Mouse (Mus musculus): ENCODE results near the gene Rab25. TPM values are rescaled to one million over a fixed set of nuclear protein-coding genes. Genes with fewer than 3 reads are reported as not detected.
A peak's percentile ranks its signal among the peaks of the same experiment; 100 is the strongest.

Gene Rab25
- polyA plus RNA-seq, 1 experiment from 2014 or later, result 144 TPM

- peaks cover 46% of the 10 kb centered on the region for H3K4me1 ChIP-seq (ENCODE audit: control insufficient read depth, insufficient read depth, low read length)
- H3K36me3 ChIP-seq (ENCODE audit: control insufficient read depth, insufficient read depth, low read length), result no peaks in the 10 kb centered on the region
- H3K9ac ChIP-seq (ENCODE audit: low read length), result peak overlapping the region; percentile 36; the same call in 1 of the 2 replicates
- H3K27ac ChIP-seq (ENCODE audit: low read length), result peak overlapping the region; percentile 28
- no peak for ATAC-seq (ENCODE audit: insufficient read depth, low FRiP score)
- H3K4me2 ChIP-seq (ENCODE audit: low read depth, low read length), result no peak overlapping the region
- no peak overlapping the region for H3K4me3 ChIP-seq (replicated peaks; ENCODE audit: low read length)
- 71% methylated on average over 7 of the region's 7 CpGs for WGBS
- no peaks in the 10 kb centered on the region for H3K9me3 ChIP-seq (replicated peaks; ENCODE audit: control insufficient read depth, low read length)
- no peaks in the 10 kb centered on the region for H3K27me3 ChIP-seq (ENCODE audit: control insufficient read depth, insufficient read depth, low read length)
Measured at GRCm38 (mm10) chr3:88513546-88514115, 34.5 kb downstream of the Rab25 start.

GRCm38 (mm10) chr3:88512896-88513545 is 35.1 kb downstream of the Rab25 start:
- 42% methylated on average over 12 of the region's 15 CpGs for WGBS
- Histone ChIP-seq H3K36me3 (ENCODE audit: control insufficient read depth, insufficient read depth, low read length) (no peaks in the 10 kb centered on the region), H3K4me3 (replicated peaks; ENCODE audit: low read length) (no peak overlapping the region), H3K4me2 (ENCODE audit: low read depth, low read length) (no peak overlapping the region; the same call in 1 of the 2 replicates), H3K9me3 (replicated peaks; ENCODE audit: control insufficient read depth, low read length) (no peaks in the 10 kb centered on the region), H3K9ac (ENCODE audit: low read length) (peak overlapping the region; percentile 38; the same call in 1 of the 2 replicates), H3K4me1 (ENCODE audit: control insufficient read depth, insufficient read depth, low read length) (peaks cover 46% of the 10 kb centered on the region), H3K27ac (ENCODE audit: low read length) (peak overlapping the region; percentile 73), H3K27me3 (ENCODE audit: control insufficient read depth, insufficient read depth, low read length) (no peaks in the 10 kb centered on the region)
- ATAC-seq (ENCODE audit: insufficient read depth, low FRiP score), result no peak

DNA sequence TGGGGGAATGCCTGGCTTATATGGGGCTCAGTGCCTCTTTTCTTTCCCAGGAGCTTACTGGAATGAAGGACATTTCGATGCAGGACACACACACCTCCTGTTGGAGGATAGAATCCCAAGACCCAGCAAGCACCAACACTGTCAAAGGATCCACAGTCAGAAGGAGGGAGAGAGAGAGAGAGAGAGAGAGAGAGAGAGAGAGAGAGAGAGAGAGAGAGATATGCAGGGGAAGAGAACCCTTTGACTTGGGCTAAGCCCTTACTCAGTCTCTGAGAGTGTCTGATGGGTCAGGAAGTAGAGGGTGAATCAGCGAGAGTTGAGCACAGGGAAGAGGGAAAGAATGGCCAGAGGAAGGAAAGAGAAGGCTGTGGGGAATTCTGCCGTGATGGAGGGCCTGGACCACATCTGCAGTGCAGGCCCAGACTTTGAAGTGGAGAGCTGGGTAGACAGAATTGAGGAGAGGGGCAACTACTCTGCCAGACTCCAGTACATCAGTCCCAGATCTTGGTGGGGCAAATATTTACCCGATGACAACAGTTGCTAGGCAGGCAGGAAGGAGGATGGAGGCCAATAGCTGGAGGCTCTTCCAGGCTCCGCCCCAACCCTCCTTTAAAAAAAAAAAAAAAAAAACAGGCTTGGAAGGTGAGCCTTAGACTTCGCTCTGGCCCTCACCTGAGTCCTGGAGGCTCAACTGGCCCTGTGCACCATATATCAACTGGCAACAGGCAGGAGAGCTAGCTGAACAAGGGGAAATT is 35.8 kb downstream of the Rab25 start:
- Histone ChIP-seq H3K27me3 (ENCODE audit: control insufficient read depth, insufficient read depth, low read length) (no peaks in the 10 kb centered on the region), H3K36me3 (ENCODE audit: control insufficient read depth, insufficient read depth, low read length) (no peaks in the 10 kb centered on the region), H3K9ac (ENCODE audit: low read length) (peak overlapping the region; percentile 38; the same call in 1 of the 2 replicates), H3K27ac (ENCODE audit: low read length) (peak overlapping the region; percentile 73), H3K4me3 (replicated peaks; ENCODE audit: low read length) (no peak overlapping the region), H3K4me1 (ENCODE audit: control insufficient read depth, insufficient read depth, low read length) (peaks cover 46% of the 10 kb centered on the region), H3K9me3 (replicated peaks; ENCODE audit: control insufficient read depth, low read length) (no peaks in the 10 kb centered on the region), H3K4me2 (ENCODE audit: low read depth, low read length) (no peak overlapping the region; the same call in 1 of the 2 replicates)
- ATAC-seq (ENCODE audit: insufficient read depth, low FRiP score), result no peak
- WGBS, result 39% methylated on average over 6 of the region's 6 CpGs

- Histone ChIP-seq H3K4me1 (ENCODE audit: control insufficient read depth, insufficient read depth, low read length) (peaks cover 46% of the 10 kb centered on the region), H3K4me3 (replicated peaks; ENCODE audit: low read length) (no peak overlapping the region), H3K9me3 (replicated peaks; ENCODE audit: control insufficient read depth, low read length) (no peaks in the 10 kb centered on the region), H3K27me3 (ENCODE audit: control insufficient read depth, insufficient read depth, low read length) (no peaks in the 10 kb centered on the region), H3K4me2 (ENCODE audit: low read depth, low read length) (no peak overlapping the region), H3K36me3 (ENCODE audit: control insufficient read depth, insufficient read depth, low read length) (no peaks in the 10 kb centered on the region), H3K27ac (ENCODE audit: low read length) (peak overlapping the region; percentile 73; the same call in 1 of the 2 replicates), H3K9ac (ENCODE audit: low read length) (no peak overlapping the region; the same call in 1 of the 2 replicates)
- 43% methylated on average over 4 of the region's 4 CpGs for WGBS
- no peak for ATAC-seq (ENCODE audit: insufficient read depth, low FRiP score)
Measured at GRCm38 (mm10) chr3:88511559-88511958, 36.5 kb downstream of the Rab25 start.

DNA sequence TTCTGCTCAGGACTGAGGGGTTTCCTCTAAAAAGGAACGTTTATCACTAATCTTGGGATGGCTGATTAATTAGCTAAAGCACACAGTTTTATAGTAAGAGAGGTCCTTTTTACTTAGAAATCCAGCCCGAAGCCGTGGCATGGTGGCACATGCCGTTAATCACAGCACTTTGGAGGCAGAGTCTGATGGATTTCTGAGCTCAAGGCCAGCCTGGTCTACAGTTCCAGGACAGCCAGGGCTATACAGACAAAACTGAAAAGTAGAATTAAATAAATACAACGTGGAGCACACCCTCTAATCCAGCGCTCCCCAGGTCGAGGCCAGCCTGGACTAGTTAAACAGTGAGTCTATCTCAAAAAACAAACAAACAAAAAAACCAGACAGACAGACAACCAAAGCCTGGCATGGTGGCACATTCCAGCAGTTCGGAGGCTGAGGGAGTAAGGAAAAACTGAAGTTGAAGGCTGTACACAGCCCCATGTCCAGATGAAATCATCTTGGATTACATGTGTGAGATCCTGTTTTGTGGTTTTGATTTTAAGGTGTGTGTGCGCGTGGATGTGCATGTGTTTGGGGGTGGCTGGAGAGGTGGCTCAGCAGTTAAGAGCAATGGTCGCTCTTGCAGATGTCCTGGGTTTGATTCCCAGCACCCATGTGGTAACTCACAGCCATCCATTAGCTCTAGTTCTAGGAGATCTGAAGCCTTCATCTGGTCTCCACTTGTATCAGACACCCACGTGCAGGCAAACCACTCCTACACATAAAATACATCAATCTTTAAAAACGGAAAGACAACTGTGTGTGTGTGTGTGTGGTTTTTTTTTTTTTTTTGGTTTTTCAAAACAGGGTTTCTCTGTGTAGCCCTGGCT is 37.4 kb downstream of the Rab25 start:
- Histone ChIP-seq H3K4me2 (ENCODE audit: low read depth, low read length) (peak overlapping the region; percentile 62), H3K4me1 (ENCODE audit: control insufficient read depth, insufficient read depth, low read length) (peaks cover 46% of the 10 kb centered on the region), H3K9me3 (replicated peaks; ENCODE audit: control insufficient read depth, low read length) (no peaks in the 10 kb centered on the region), H3K27ac (ENCODE audit: low read length) (peak overlapping the region; percentile 95), H3K27me3 (ENCODE audit: control insufficient read depth, insufficient read depth, low read length) (no peaks in the 10 kb centered on the region), H3K36me3 (ENCODE audit: control insufficient read depth, insufficient read depth, low read length) (no peaks in the 10 kb centered on the region), H3K9ac (ENCODE audit: low read length) (peak overlapping the region; percentile 78), H3K4me3 (replicated peaks; ENCODE audit: low read length) (peak overlapping the region; percentile 51)
- WGBS, result 44% methylated on average over 13 of the region's 13 CpGs
- no peak for ATAC-seq (ENCODE audit: insufficient read depth, low FRiP score)

DNA sequence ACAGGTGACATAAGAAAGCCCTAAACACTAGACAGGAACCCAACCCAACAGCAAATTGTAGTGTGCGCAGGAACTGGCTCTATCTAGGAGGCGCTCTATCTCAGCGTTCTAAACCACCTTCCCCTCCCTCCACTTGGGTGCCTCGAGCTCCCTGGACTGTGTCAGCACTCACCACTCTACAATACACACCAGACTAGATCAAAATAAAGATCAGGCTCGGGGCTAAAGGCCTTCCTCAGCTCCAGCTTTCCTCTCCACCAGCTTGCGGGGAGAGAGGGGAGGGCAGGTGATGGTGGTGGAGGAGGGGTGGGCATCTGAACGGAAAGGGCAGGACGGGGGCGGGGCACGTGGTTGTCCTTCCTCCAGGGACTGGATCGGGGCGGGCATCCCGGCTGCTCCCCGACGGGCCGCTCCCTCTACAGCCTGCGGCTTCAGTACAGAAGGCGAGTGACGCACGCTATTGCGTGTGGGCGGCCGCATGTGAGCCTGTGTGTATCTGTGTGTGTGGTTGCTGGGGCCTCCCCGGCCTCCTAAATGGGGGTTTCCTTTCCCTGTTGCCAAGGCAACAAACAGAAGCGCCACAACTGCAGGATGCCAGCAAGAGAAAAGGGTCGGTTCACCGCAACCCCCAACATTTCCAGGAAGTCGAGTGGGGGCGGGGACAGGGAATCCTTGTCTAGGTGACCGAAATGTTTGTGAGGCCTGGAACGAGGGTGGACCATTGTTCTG is 38.2 kb downstream of the Rab25 start, which contains the start of gene Lmna:
Lmna (minus strand) TSS at position 265 of the 729 bp plus-strand sequence.
- peak; percentile 96 for ATAC-seq (ENCODE audit: insufficient read depth, low FRiP score)
- Histone ChIP-seq H3K9me3 (replicated peaks; ENCODE audit: control insufficient read depth, low read length) (no peaks in the 10 kb centered on the region), H3K9ac (ENCODE audit: low read length) (peak within 1 kb of the TSS; percentile 78), H3K27ac (ENCODE audit: low read length) (peak within 1 kb of the TSS; percentile 95), H3K36me3 (ENCODE audit: control insufficient read depth, insufficient read depth, low read length) (no peaks in the 10 kb centered on the region), H3K4me2 (ENCODE audit: low read depth, low read length) (peak within 1 kb of the TSS; percentile 62), H3K27me3 (ENCODE audit: control insufficient read depth, insufficient read depth, low read length) (no peaks in the 10 kb centered on the region), H3K4me3 (replicated peaks; ENCODE audit: low read length) (peak within 1 kb of the TSS; percentile 51), H3K4me1 (ENCODE audit: control insufficient read depth, insufficient read depth, low read length) (peaks cover 48% of the 10 kb centered on the region)
- WGBS, result 1% methylated on average over 31 of the region's 31 CpGs

DNA sequence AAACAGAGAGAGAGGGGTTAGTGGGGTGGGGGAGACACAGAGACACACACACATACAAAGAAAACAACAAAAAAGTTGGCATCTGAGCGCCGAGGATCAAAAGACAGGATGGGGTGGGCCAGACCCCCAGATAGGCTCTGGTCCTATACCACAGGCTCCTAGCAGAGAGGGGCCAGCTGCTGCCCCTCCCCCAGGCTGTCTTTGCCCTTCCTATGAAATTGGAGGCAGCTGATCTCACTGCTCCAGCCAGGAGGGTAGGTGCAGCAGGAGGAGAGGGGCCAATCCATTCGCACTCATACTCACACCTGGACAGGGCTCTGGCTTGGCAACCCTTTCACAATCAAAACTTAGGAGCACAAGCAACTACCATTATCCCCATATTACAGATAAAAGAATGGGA is 38.9 kb downstream of the Rab25 start:
- 54% methylated on average over 3 of the region's 3 CpGs for WGBS
- peak overlapping the region; percentile 78 for H3K9ac ChIP-seq (ENCODE audit: low read length)
- no peak for ATAC-seq (ENCODE audit: insufficient read depth, low FRiP score)
- no peaks in the 10 kb centered on the region for H3K27me3 ChIP-seq (ENCODE audit: control insufficient read depth, insufficient read depth, low read length)
- no peaks in the 10 kb centered on the region for H3K36me3 ChIP-seq (ENCODE audit: control insufficient read depth, insufficient read depth, low read length)
- H3K4me3 ChIP-seq (replicated peaks; ENCODE audit: low read length), result peak overlapping the region; percentile 51
- H3K9me3 ChIP-seq (replicated peaks; ENCODE audit: control insufficient read depth, low read length), result no peaks in the 10 kb centered on the region
- H3K4me2 ChIP-seq (ENCODE audit: low read depth, low read length), result peak overlapping the region; percentile 62
- peaks cover 44% of the 10 kb centered on the region for H3K4me1 ChIP-seq (ENCODE audit: control insufficient read depth, insufficient read depth, low read length)
- H3K27ac ChIP-seq (ENCODE audit: low read length), result peak overlapping the region; percentile 95

DNA sequence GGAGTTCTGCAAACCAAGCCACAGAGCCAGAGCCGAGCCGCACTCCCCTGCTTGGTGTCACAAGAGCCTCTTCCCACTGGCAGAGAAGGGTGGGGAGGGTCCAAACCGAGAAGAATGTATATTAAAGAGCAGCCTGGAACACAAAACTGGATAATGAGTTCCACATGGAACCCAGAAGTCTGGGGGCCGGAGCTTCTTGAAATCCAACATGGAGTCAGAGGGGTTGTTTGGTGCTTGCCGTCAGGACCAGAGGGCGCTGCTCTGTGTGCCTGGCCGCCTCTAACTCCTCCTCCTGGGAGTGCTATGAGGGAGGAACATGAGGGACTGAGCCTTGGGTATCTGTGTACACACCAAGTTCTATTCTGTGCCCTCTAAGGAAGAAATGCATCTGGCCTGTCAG is 42.3 kb downstream of the Rab25 start:
- Histone ChIP-seq H3K4me2 (ENCODE audit: low read depth, low read length) (no peak overlapping the region), H3K4me1 (ENCODE audit: control insufficient read depth, insufficient read depth, low read length) (peaks cover 35% of the 10 kb centered on the region), H3K9me3 (replicated peaks; ENCODE audit: control insufficient read depth, low read length) (no peaks in the 10 kb centered on the region), H3K9ac (ENCODE audit: low read length) (no peak overlapping the region), H3K36me3 (ENCODE audit: control insufficient read depth, insufficient read depth, low read length) (no peaks in the 10 kb centered on the region), H3K27ac (ENCODE audit: low read length) (peak overlapping the region; percentile 43), H3K27me3 (ENCODE audit: control insufficient read depth, insufficient read depth, low read length) (no peaks in the 10 kb centered on the region), H3K4me3 (replicated peaks; ENCODE audit: low read length) (no peak overlapping the region)
- 40% methylated on average over 7 of the region's 7 CpGs for WGBS
- no peak for ATAC-seq (ENCODE audit: insufficient read depth, low FRiP score)
